Mouse (Mus musculus) T-helper 2 cell (primary cell): ENCODE measurements at regions not wholly inside any gene's neighbourhood (a gene's known extent, or its start where the extent isn't known, plus 50 kb on each side); places are given as distances from the start of the nearest gene placed in this dataset.
"Not testable (repeated sequence)": the region's sequence is repeated elsewhere in the genome, so short reads cannot be mapped to it uniquely, and the experiment has no call there.

Source experiments
- in situ Hi-C: fragments of 300-600 bp; cut with MboI, MseI; formaldehyde crosslinking; loops from one replicate; pipeline ENCODE4 v1.15.1; 2025; ENCODE audit warnings: high pct_unique_total_duplicates

GRCm38 (mm10) chr2:92664939-92665338, 65.4 kb downstream of the Chst1 start:
- in situ Hi-C loops, result no loop called here

DNA sequence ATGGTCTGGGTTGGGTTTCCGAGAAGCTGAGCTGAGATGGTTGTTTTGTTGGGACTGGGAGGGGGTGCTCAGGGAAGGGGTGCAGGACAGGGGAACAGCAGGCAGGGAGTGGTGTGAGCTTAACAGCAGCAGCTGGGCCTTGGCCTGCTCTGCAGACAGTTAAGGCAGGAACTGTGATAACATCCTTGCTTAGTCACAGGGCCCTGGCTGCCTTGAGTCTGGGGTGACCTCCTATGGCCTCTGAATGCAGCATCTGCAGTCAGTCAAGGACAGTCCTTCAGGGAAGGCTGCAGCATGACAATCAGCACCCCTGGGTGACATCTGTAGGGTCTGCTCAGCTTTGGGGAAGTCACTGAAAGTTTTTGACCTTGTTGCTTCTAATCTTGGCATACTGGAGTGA, 67.7 kb downstream of the Chst1 start:
- in situ Hi-C loops, result no loop called here

- in situ Hi-C loops, result no loop called here
Observed at GRCm38 (mm10) chr2:92667756-92668155, 68.2 kb downstream of the Chst1 start.

- in situ Hi-C loops, result not testable (repeated sequence)
Observed at GRCm38 (mm10) chr2:92669431-92670081, 70.0 kb downstream of the Chst1 start.

DNA sequence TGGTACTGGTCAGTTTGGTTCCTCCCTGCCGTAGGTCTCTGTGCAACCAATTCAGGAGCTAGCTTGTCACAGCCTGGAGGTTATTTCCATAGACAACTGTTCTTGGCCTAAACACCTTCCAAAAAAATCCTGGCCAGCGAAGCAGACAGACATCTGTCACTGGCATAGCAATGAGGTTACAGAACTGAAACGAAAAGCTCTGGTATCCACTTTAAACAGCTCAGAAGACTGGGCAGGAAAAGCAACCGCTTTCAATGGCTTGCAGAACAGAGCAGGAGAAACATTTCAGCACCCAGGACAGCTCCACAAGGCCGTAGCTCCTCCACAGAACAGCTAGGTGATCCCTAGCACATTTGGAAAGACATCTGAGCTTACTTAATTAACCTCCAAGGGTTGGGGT, 72.1 kb downstream of the Chst1 start:
- in situ Hi-C loops, result no loop called here

- in situ Hi-C loops, result no loop called here
Observed at GRCm38 (mm10) chr2:92672106-92672505, 72.6 kb downstream of the Chst1 start.

GRCm38 (mm10) chr2:92673064-92673813, 73.7 kb downstream of the Chst1 start:
- in situ Hi-C loops, result no loop called here

DNA sequence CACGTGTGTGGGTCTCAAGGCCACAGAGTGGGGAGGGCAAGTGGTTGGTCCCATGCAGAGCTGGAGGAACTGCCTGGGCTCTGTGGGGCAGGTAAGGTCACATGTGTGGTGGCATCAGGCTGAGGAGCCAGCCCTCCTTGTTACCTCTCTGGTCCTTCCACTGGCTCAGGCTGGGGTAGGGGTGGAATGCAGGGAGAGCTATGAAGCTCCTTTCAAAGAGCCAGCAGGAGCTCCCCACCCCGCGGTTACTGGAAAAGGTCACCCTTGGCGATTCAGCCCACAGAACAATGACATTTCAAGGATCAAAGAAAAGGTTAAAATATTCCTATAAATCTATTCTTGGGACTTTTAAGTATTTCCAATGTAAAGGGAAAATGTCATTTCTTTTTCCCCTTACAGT, 74.4 kb downstream of the Chst1 start:
- in situ Hi-C loops, result no loop called here

- in situ Hi-C loops, result no loop called here
Observed at GRCm38 (mm10) chr2:92675247-92675646, 75.7 kb downstream of the Chst1 start.

DNA sequence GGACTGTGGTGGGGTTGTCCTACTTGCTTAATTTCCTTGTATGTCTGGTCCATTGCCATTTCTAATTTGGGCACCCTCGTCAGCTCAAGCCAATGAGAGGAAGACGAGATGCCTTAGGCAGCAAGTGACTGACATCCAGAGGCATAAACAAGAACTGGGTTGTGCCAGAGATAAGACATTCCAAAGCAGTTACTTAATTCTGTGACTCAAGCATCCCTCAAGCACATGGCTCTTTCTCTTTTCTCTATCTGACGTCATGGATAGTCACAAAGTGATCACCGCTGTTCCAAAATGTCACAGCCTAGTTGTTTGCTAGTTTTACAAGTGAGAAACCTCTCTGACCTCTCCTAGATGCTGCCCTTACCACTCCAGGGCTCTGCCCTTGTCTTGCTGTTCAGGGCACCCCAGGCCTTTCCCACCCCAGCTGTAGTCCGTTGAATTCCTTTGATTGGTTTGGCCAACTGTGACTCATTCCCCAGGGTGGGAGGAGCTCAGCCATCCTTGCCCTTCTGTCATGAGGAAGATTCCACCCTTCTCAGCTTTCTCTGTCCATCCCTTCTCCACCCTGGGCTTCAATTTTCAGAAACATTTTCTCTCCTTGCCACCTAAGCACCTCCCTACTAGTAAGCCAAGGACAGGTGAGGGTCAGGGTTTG, 78.9 kb downstream of the Chst1 start:
- in situ Hi-C loops, result no loop called here

DNA sequence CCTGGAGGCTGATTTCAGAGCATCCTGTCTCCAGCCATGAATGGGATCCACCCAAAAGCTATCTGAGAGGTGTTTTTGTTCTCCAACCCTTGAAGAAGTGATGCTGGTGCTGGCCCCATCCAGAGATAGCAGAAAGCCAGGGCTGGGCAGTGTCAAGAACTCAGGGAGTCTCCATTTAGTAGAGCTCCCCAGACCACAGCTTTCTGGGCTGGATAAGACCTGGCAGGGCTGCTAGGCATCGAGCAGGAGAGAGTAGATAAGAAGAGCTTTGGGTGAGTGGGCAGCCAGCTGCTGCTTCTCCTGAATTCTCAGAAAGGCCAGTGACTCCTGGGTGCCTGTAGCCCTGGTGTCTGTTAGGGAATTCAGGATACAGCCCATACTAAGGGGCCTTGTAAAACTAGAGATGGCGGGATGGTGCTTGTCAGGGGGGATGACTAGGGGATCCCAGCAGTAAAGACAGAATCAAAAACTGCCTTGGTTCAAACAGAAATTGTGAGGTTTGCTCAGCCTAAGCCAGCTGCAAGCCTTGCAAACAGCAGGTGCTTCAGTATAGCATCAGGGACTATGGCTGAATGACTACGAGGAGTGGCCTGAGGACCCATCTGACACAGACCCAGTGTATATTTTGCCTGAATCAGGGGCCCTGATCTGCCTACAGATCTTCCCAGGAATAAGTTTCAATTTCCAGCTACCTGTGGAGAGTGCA, 79.6 kb downstream of the Chst1 start:
- in situ Hi-C loops, result no loop called here

GRCm38 (mm10) chr2:92682256-92682655, 82.7 kb downstream of the Chst1 start:
- in situ Hi-C loops, result no loop called here

GRCm38 (mm10) chr2:92687702-92688101, 88.2 kb downstream of the Chst1 start:
- in situ Hi-C loops, result no loop called here

GRCm38 (mm10) chr2:92689203-92689602, 89.7 kb downstream of the Chst1 start:
- in situ Hi-C loops, result no loop called here

DNA sequence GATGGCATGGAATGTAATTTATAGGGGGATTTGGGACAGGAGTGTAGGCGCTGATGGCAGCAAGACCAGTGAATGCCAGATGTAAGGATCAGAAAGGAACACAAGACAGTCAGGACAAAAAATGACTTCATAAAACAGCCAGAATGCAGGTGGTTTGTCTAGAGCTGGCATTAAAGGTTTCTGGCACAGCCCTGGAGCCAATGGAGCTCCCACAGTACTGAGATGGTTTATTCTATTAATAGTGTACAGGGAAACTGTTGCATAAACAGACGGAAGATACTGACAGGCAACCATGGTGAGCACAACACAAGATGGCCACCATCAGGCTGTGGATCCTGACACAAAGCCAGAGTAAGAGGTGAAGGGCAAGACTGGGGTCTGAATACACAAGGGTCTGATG, 90.8 kb downstream of the Chst1 start:
- in situ Hi-C loops, result no loop called here

GRCm38 (mm10) chr2:92691438-92691837, 91.9 kb downstream of the Chst1 start:
- in situ Hi-C loops, result no loop called here

DNA sequence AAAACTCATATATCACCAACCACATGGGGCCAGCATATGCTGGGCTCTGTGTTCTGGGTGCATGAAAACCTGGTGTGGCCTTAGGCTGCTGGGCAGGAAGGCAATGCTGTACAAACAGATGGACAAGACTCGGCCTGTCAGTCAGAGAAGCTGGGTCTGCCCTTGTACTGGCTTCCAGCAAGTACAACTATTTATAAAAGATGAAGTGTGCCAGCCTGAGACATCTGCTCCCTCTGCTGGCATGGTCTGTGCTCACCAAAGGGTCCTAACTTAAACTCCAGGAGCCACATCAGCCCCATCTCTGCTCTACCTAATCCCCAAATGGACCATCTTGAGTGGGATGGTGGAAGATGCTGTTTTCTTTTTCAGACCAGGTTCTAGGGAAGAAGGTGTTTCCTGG, 93.1 kb downstream of the Chst1 start:
- in situ Hi-C loops, result no loop called here

- in situ Hi-C loops, result no loop called here
Observed at GRCm38 (mm10) chr2:92693024-92693423, 93.5 kb downstream of the Chst1 start.

- in situ Hi-C loops, result no loop called here
Observed at GRCm38 (mm10) chr2:92694797-92695196, 95.3 kb downstream of the Chst1 start.

DNA sequence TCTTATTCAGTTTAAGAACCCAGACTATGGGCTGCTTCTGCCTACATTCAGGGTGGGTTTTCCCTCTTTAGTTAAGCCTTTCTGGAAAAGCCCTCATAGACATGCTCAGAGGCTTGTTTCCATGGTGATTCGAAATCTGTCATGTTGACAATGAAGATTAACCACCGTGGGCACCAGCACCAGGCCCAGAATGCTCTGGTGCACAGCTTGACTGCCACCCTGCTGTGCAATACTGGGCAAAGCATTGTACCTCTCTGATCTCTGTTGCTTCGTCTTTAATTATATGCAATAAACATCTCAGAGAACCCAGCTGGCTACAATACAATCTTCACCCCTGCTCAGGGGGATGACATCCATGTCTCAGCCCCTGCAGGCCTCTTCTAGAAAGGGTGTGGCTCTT, 96.4 kb downstream of the Chst1 start:
- in situ Hi-C loops, result no loop called here

DNA sequence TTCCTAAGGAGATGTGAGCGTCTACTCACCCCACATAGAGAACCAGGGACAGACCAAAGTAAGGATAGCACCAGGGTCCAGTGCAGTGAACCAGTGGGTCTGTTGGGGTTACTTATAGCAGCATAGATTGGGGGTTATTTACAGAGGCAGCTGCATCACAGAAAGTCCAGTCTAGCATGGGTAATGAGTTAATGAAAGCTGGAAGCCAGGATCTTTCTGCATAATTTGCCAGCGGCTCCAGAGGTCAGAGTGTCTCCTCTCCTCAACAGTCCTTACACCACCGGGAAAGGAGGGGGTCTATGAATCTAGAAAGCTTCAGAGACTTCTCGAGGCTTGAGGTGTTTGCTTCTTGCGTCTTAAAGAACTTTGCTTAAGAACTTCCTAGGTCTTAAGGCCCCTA, 98.2 kb downstream of the Chst1 start:
- in situ Hi-C loops, result no loop called here

- in situ Hi-C loops, result no loop called here
Observed at GRCm38 (mm10) chr2:92699360-92699759, 99.9 kb downstream of the Chst1 start.
